Mouse (Mus musculus): ENCODE results near the gene Tomm22.

DNA sequence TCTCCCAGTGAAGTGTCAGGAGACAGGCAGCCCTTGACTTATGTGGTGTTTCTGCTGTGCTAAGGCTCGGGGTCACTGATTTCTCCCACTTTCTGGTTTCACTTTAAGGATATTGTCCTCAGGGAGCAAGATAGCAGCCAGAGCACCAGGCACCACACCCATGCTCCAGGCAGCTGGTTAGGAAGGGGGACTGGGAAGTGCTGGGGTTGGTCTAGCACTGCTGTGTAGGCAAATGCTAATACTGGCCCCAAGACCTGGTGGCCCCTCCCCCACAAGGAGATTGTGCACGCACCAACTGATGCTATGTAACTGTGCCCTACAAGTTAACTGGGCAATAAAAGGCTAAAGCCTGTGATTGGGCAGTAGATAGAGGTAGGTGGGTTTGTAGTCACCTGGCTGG is 40.2 kb upstream of the Tomm22 start:
- TF ChIP-seq POLR2A (IDR thresholded peaks at IDR 0.05; ENCODE audit: insufficient read depth, low read length) (no peak), CTCF (IDR thresholded peaks at IDR 0.05; ENCODE audit: low read depth, low read length) (no peak), EP300 (IDR thresholded peaks at IDR 0.05; ENCODE audit: insufficient read depth, low read depth, low read length) (peak; percentile 76)

Measured in ES-Bruce4 (cell line).